Mouse (Mus musculus) intestine, embryonic 14.5 days (tissue): ENCODE results near the gene Pot1a. TPM values are rescaled to one million over a fixed set of nuclear protein-coding genes. Genes with fewer than 3 reads are reported as not detected.

ENCODE experiments used
- ATAC-seq: fragments of 200-750 bp; cut with Nextera tagmentation; replicated peaks from 2 replicates; pipeline ENCODE4 v1.8.0; 2017; ENCODE audit warnings: low read depth, moderate number of reproducible peaks, moderate TSS enrichment, moderate library complexity; ENCODE audit not compliant: low FRiP score, low TSS enrichment
- DNase-seq: peaks from one replicate; pipeline ENCODE4 v3.0.0-alpha.2; 2018; ENCODE audit warnings: low spot score
- H3K27ac ChIP-seq: fragments of 300-500 bp; sonication (generic); 2 replicates; pipeline ENCODE4 v1.5.1; 2014; ENCODE audit warnings: low read depth, mild to moderate bottlenecking, control low read depth
- H3K27me3 ChIP-seq: fragments of 300-500 bp; sonication (generic); replicated peaks from 2 replicates; pipeline ENCODE4 v1.6.1; 2014; ENCODE audit warnings: low read length, control low read depth; ENCODE audit not compliant: control insufficient read depth, insufficient read depth
- H3K36me3 ChIP-seq: fragments of 300-500 bp; sonication (generic); 2 replicates; pipeline ENCODE4 v1.6.1; 2014; ENCODE audit warnings: low read length, control low read depth; ENCODE audit not compliant: control insufficient read depth, insufficient read depth
- H3K4me1 ChIP-seq: fragments of 300-500 bp; sonication (generic); replicated peaks from 2 replicates; pipeline ENCODE4 v1.6.1; 2014; ENCODE audit warnings: low read length, control low read depth, mixed read lengths; ENCODE audit not compliant: control insufficient read depth, insufficient read depth
- H3K4me2 ChIP-seq: fragments of 300-500 bp; sonication (generic); 2 replicates; pipeline ENCODE4 v1.6.1; 2014; ENCODE audit warnings: low read length
- H3K4me3 ChIP-seq: fragments of 300-500 bp; sonication (generic); 2 replicates; pipeline ENCODE4 v1.5.1; 2014; ENCODE audit warnings: low read depth, low read length, control low read depth, mixed read lengths
- H3K9ac ChIP-seq: fragments of 300-500 bp; sonication (generic); 2 replicates; pipeline ENCODE4 v1.6.1; 2014; ENCODE audit warnings: mild to moderate bottlenecking, low read length
- H3K9me3 ChIP-seq: fragments of 300-500 bp; sonication (generic); 2 replicates; pipeline ENCODE4 v1.6.1; 2016; ENCODE audit warnings: low read length, control low read depth; ENCODE audit not compliant: control insufficient read depth
- whole genome bisulfite sequencing: fragments of 180-500 bp; shearing (Covaris S2); extraction: QIAGEN DNeasy Blood & Tissue Kit; methylation state at CpG from one replicate; pipeline ENCODE4 v1.1.7; 2014; 5-methylcytosine and 5-hydroxymethylcytosine counted together
- polyA plus RNA-seq: library from polyadenylated mRNA; unstranded; fragments of >200 nt; fragmentation: Nextera tagmentation; extraction: Ambion mirVana; gene quantifications from 2 replicates; pipeline ENCODE4 v1.2.1, GENCODE M21; 2014

Gene Pot1a
- polyA plus RNA-seq, 1 experiment from 2014 or later, result 35.7 TPM

GRCm38 (mm10) chr6:25752651-25753050 lies 56.4 kb downstream of the Pot1a start:
- DNase-seq, result no peak
- no peak overlapping the region for H3K4me2 ChIP-seq
- no peak overlapping the region for H3K9ac ChIP-seq
- WGBS, result 88% methylated on average over 1 of the region's 1 CpGs
- H3K9me3 ChIP-seq, result no peaks in the 10 kb centered on the region
- H3K4me3 ChIP-seq, result no peak overlapping the region
- H3K27ac ChIP-seq, result no peak overlapping the region
- no peaks in the 10 kb centered on the region for H3K27me3 ChIP-seq
- ATAC-seq, result no peak
- no peaks in the 10 kb centered on the region for H3K4me1 ChIP-seq
- peaks cover 26% of the 10 kb centered on the region for H3K36me3 ChIP-seq

GRCm38 (mm10) chr6:25736533-25736932 lies 72.5 kb downstream of the Pot1a start:
- H3K4me1 ChIP-seq, result no peaks in the 10 kb centered on the region
- no peak for ATAC-seq
- H3K36me3 ChIP-seq, result no peaks in the 10 kb centered on the region
- H3K27ac ChIP-seq, result no peak overlapping the region
- no peaks in the 10 kb centered on the region for H3K9me3 ChIP-seq
- H3K4me3 ChIP-seq, result no peak overlapping the region
- no peak for DNase-seq
- no peaks in the 10 kb centered on the region for H3K27me3 ChIP-seq
- no peak overlapping the region for H3K4me2 ChIP-seq
- no peak overlapping the region for H3K9ac ChIP-seq

- 83% methylated on average over 1 of the region's 1 CpGs for WGBS
- Histone ChIP-seq H3K4me2 (no peak overlapping the region), H3K36me3 (no peaks in the 10 kb centered on the region), H3K27ac (no peak overlapping the region), H3K4me1 (no peaks in the 10 kb centered on the region), H3K9ac (no peak overlapping the region), H3K9me3 (no peaks in the 10 kb centered on the region), H3K4me3 (no peak overlapping the region), H3K27me3 (no peaks in the 10 kb centered on the region)
- no peak for ATAC-seq
- no peak for DNase-seq
Measured at GRCm38 (mm10) chr6:25726560-25726959, 82.5 kb downstream of the Pot1a start.

- ATAC-seq, result 0 out of 2 replicates have a peak, but pooled peaks have one; percentile 58
Measured at GRCm38 (mm10) chr6:25710601-25711000, 98.4 kb downstream of the Pot1a start.

GRCm38 (mm10) chr6:25709250-25709895 lies 99.7 kb downstream of the Pot1a start:
- Histone ChIP-seq H3K27ac (no peak overlapping the region), H3K4me1 (no peaks in the 10 kb centered on the region), H3K4me2 (no peak overlapping the region), H3K36me3 (no peaks in the 10 kb centered on the region), H3K4me3 (no peak overlapping the region), H3K9ac (no peak overlapping the region), H3K27me3 (no peaks in the 10 kb centered on the region), H3K9me3 (no peaks in the 10 kb centered on the region)
- ATAC-seq (peak; percentile 66; the same call in 1 of the 2 replicates), DNase-seq (no peak)
- WGBS, result 29% methylated on average over 6 of the region's 6 CpGs

More at GRCm38 (mm10) chr6:25710601-25711000, 98.4 kb downstream of the Pot1a start:
- no peak for DNase-seq
- Histone ChIP-seq H3K27me3 (no peaks in the 10 kb centered on the region), H3K9me3 (no peaks in the 10 kb centered on the region), H3K4me3 (no peak overlapping the region), H3K9ac (no peak overlapping the region), H3K36me3 (no peaks in the 10 kb centered on the region), H3K4me2 (no peak overlapping the region), H3K4me1 (no peaks in the 10 kb centered on the region), H3K27ac (no peak overlapping the region)
- WGBS, result 23% methylated on average over 2 of the region's 2 CpGs

- H3K27ac ChIP-seq, result no peak overlapping the region
- H3K4me2 ChIP-seq, result no peak overlapping the region
- H3K9ac ChIP-seq, result no peak overlapping the region
- H3K4me1 ChIP-seq, result no peaks in the 10 kb centered on the region
- WGBS, result 56% methylated on average over 2 of the region's 2 CpGs
- H3K36me3 ChIP-seq, result no peaks in the 10 kb centered on the region
- ATAC-seq, result no peak
- DNase-seq, result no peak
- H3K9me3 ChIP-seq, result no peaks in the 10 kb centered on the region
- no peak overlapping the region for H3K4me3 ChIP-seq
- H3K27me3 ChIP-seq, result no peaks in the 10 kb centered on the region
Measured at GRCm38 (mm10) chr6:25699956-25700355, 109.1 kb downstream of the Pot1a start.

Other genes with a start within 250 kb of the Pot1a start
- gene Gpr37, start 118.5 kb downstream of the Pot1a start, polyA plus RNA-seq, result 0.48 and 0.53 TPM in 2 replicates